11 mouse cellular contexts compared by ENCODE assay signal in genomic region chr1:71540437-71540836, GRCm38 (mm10). TPM values are rescaled to one million over a fixed set of nuclear protein-coding genes. Genes with fewer than 3 reads are reported as not detected.
DNase-seq lines count a peak whose midpoint lies in the region.
"Had no signal": no experiment of that assay in that cellular context is flagged by ENCODE, and none has a peak within 500 bp of the region (broad histone marks: within the 10 kb centered on the region; RNA-seq: fewer than 3 reads in every experiment).

No protein-coding gene starts in this region.

- peak; percentile 40 to 42 for DNase-seq in heart, adult 18-20 months
- DNase-seq in heart, embryonic 10.5 days (ENCODE audit: low spot score): no peak
- DNase-seq in urinary bladder, postnatal 36 days (ENCODE audit: low spot score in 2 of 2): peak; percentile 10
- no peak for DNase-seq in urinary bladder, adult 2 months (ENCODE audit: low spot score)
- peak; percentile 23 to 43 for DNase-seq in heart, postnatal 14 days
- no peak for DNase-seq in thymus, postnatal 14 days
- no peak for DNase-seq in spleen, adult 12 weeks (ENCODE audit: low spot score)
- DNase-seq in adrenal gland, postnatal 4 days (ENCODE audit: low spot score in 2 of 2): no peak

- no peaks in the 10 kb centered on the region for H3K27me3 ChIP-seq in heart, embryonic 10.5 days (ENCODE audit: insufficient read depth, poor library complexity, severe bottlenecking)
- H3K27me3 ChIP-seq: kidney, embryonic 15.5 days; lung, embryonic 15.5 days had no signal

- H3K27ac ChIP-seq in heart, embryonic 10.5 days: no peak overlapping the region
- H3K27ac ChIP-seq: kidney, embryonic 15.5 days; lung, embryonic 15.5 days had no signal

- H3K4me1 ChIP-seq in heart, embryonic 10.5 days: no peaks in the 10 kb centered on the region
- H3K4me1 ChIP-seq: kidney, embryonic 15.5 days; lung, embryonic 15.5 days had no signal

- intact Hi-C loops in heart, postnatal 14 days (cut with DNase I): no loop called here

- H3K9me3 ChIP-seq in heart, embryonic 10.5 days: no peaks in the 10 kb centered on the region
- H3K9me3 ChIP-seq: kidney, embryonic 15.5 days; lung, embryonic 15.5 days had no signal

- no peaks in the 10 kb centered on the region for H3K36me3 ChIP-seq in heart, embryonic 10.5 days
- H3K36me3 ChIP-seq: kidney, embryonic 15.5 days; lung, embryonic 15.5 days had no signal

- 86% methylated on average over 3 of the region's 3 CpGs for WGBS in heart, embryonic 10.5 days

- no peak overlapping the region for H3K4me3 ChIP-seq in heart, embryonic 10.5 days
- H3K4me3 ChIP-seq: kidney, embryonic 15.5 days; lung, embryonic 15.5 days; myocyte had no signal

RNA-seq across cellular contexts. Expression of gene Atic, which starts 16.5 kb away (rescaled TPM):
- 10 to 100 TPM; 25.6 to 26.6 TPM for total RNA-seq in heart, adult 18-20 months (2021)
- polyA plus RNA-seq in heart, embryonic 10.5 days (2016; fragmentation: Nextera tagmentation; extraction: Ambion mirVana): 56.2 and 71.0 TPM in 2 replicates
- 45.9 and 50.0 TPM in 2 replicates for polyA plus RNA-seq in urinary bladder, adult 2 months (2012; rRNA removed)
- total RNA-seq in heart, postnatal 14 days (2021): 10 to 100 TPM; 18.2 to 21.6 TPM
- total RNA-seq in adrenal gland, postnatal 4 days (2021): 10 to 100 TPM; 58.5 to 67.7 TPM

Comparison
In these comparisons a context has a peak if more than half of its experiments do, and no peak if none do; other contexts are left out.
1. DNase-seq: peak in heart, adult 18-20 months (2 of 2), urinary bladder, postnatal 36 days (2 of 2) and heart, postnatal 14 days (2 of 2); none in heart, embryonic 10.5 days (single experiment), urinary bladder, adult 2 months (single experiment), thymus, postnatal 14 days (single experiment), spleen, adult 12 weeks (single experiment) and adrenal gland, postnatal 4 days (0 of 2).